Mouse (Mus musculus) ES-E14 (cell line): ENCODE measurements at regions not wholly inside any gene's neighbourhood (a gene's known extent, or its start where the extent isn't known, plus 50 kb on each side); places are given as distances from the start of the nearest gene placed in this dataset.

Experiments used
- CHD2 ChIP-seq: IDR thresholded peaks from 2 replicates; pipeline ENCODE4 v1.6.1; 2014; ENCODE audit warnings: mild to moderate bottlenecking, low read depth, low read length, inconsistent platforms
- MAFK ChIP-seq: IDR thresholded peaks from 2 replicates; pipeline ENCODE4 v1.6.1; 2014; ENCODE audit warnings: mild to moderate bottlenecking, low read depth, low read length, inconsistent platforms; ENCODE audit not compliant: insufficient read depth
- ZC3H11A ChIP-seq: IDR thresholded peaks from 2 replicates; pipeline ENCODE4 v1.6.1; 2012; ENCODE audit warnings: low read depth, mild to moderate bottlenecking, inconsistent platforms, low read length, borderline replicate concordance

DNA sequence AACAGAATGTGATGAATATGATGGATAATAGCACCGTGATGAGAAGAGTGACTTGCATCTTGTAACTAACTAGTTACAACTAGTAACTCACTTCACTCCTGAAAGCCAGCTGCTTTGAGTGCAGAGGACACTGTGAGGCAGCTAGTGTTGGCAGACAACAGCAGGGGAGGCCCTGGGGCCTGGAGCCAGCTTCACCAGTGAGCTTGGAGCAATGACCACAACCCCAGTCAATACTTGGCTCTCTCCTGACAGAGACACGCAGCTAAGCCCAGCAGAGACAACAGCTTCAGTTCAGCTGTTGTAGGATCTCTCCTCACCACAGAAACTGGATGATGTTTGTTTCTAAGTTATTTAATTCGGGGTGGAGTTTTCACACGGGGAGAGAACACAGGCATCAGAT lies 209.6 kb upstream of the N4bp1 start:
- TF ChIP-seq MAFK, result no peak
- no peak for TF ChIP-seq ZC3H11A
- no peak for TF ChIP-seq CHD2
